Mouse (Mus musculus) limb, embryonic 14.5 days (tissue): ENCODE measurements around the gene Actr3b. TPM values are rescaled to one million over a fixed set of nuclear protein-coding genes. Genes with fewer than 3 reads are reported as not detected.
"Not testable (repeated sequence)": the region's sequence is repeated elsewhere in the genome, so short reads cannot be mapped to it uniquely, and the experiment has no call there.

Experiments used
- ATAC-seq: fragments of 200-750 bp; cut with Nextera tagmentation; 2 replicates; pipeline ENCODE4 v1.8.0; 2017; ENCODE audit warnings: low read depth, moderate number of reproducible peaks, moderate TSS enrichment; ENCODE audit not compliant: low FRiP score
- DNase-seq: peaks from one replicate; pipeline ENCODE4 v3.0.0-alpha.2; 2015; ENCODE audit warnings: low spot score
- H3K27ac ChIP-seq: fragments of 300-500 bp; sonication (generic); replicated peaks from 2 replicates; pipeline ENCODE4 v1.5.1; 2014; ENCODE audit warnings: low read depth, mild to moderate bottlenecking, low read length, moderate library complexity, mixed read lengths
- H3K27me3 ChIP-seq: fragments of 300-500 bp; sonication (generic); 2 replicates; pipeline ENCODE4 v1.6.1; 2014; ENCODE audit warnings: low read length, mixed read lengths; ENCODE audit not compliant: control insufficient read depth, insufficient read depth
- H3K36me3 ChIP-seq: fragments of 300-500 bp; sonication (generic); 2 replicates; pipeline ENCODE4 v1.6.1; 2014; ENCODE audit warnings: mild to moderate bottlenecking, low read length, moderate library complexity, mixed read lengths; ENCODE audit not compliant: control insufficient read depth, insufficient read depth
- H3K4me1 ChIP-seq: fragments of 300-500 bp; sonication (generic); 2 replicates; pipeline ENCODE4 v1.6.1; 2014; ENCODE audit warnings: antibody characterized with exemption, low read length, mixed read lengths; ENCODE audit not compliant: control insufficient read depth, insufficient read depth
- H3K4me2 ChIP-seq: fragments of 300-500 bp; sonication (generic); replicated peaks from 2 replicates; pipeline ENCODE4 v1.6.1; 2014; ENCODE audit warnings: low read depth, mild to moderate bottlenecking, low read length, moderate library complexity; ENCODE audit not compliant: severe bottlenecking
- H3K4me3 ChIP-seq: fragments of 300-500 bp; sonication (generic); replicated peaks from 2 replicates; pipeline ENCODE4 v1.5.1; 2014; ENCODE audit warnings: low read length
- H3K9ac ChIP-seq: fragments of 300-500 bp; sonication (generic); 2 replicates; pipeline ENCODE4 v1.6.1; 2014; ENCODE audit warnings: mild to moderate bottlenecking, low read depth, low read length, moderate library complexity; ENCODE audit not compliant: severe bottlenecking
- H3K9me3 ChIP-seq: fragments of 300-500 bp; sonication (generic); 2 replicates; pipeline ENCODE4 v1.6.1; 2016; ENCODE audit warnings: low read length; ENCODE audit not compliant: control insufficient read depth
- POLR2A ChIP-seq: fragments of 200-500 bp; IDR thresholded peaks from 2 replicates; pipeline ENCODE4 v1.8.0; 2012; ENCODE audit warnings: inconsistent platforms, mild to moderate bottlenecking, moderate library complexity, borderline replicate concordance; ENCODE audit not compliant: insufficient read depth, insufficient read length; ENCODE audit errors: extremely low read depth
- WGBS: fragments of 180-500 bp; shearing (Covaris S2); extraction: QIAGEN DNeasy Blood & Tissue Kit; methylation state at CpG from one replicate; pipeline ENCODE4 v1.1.7; 2014; 5-methylcytosine and 5-hydroxymethylcytosine counted together
- polyA plus RNA-seq, 2 experiments: library from polyadenylated mRNA; depleted of rRNA in 1 of 2; stranded (reverse) in 1 of 2; unstranded in 1 of 2; fragments of >200 nt; fragmentation: Nextera tagmentation in 1 of 2; extraction: Ambion mirVana in 1 of 2; gene quantifications; 2 replicates each; pipeline versions ENCODE4 v1.2.1 to v1.2.3; 2012 to 2014

The Actr3b gene
- polyA plus RNA-seq, 2 experiments: 2.3 to 4.6 TPM

- Histone ChIP-seq H3K4me1 (no peaks in the 10 kb centered on the region), H3K27me3 (no peaks in the 10 kb centered on the region), H3K4me3 (no peak overlapping the region), H3K27ac (no peak overlapping the region), H3K4me2 (no peak overlapping the region), H3K36me3 (no peaks in the 10 kb centered on the region), H3K9ac (no peak overlapping the region), H3K9me3 (no peaks in the 10 kb centered on the region)
- DNase-seq (peak; percentile 42), ATAC-seq (no peak)
- no peak for TF ChIP-seq POLR2A
- 4% methylated on average over 1 of the region's 1 CpGs for WGBS
These were observed 25.5 kb upstream of the Actr3b start for GRCm38 (mm10) chr5:25734318-25734717.

- TF ChIP-seq POLR2A: no peak
- Histone ChIP-seq H3K4me1 (no peaks in the 10 kb centered on the region), H3K36me3 (no peaks in the 10 kb centered on the region), H3K4me3 (no peak overlapping the region), H3K4me2 (no peak overlapping the region), H3K9me3 (no peaks in the 10 kb centered on the region), H3K27ac (no peak overlapping the region), H3K9ac (no peak overlapping the region), H3K27me3 (no peaks in the 10 kb centered on the region)
- ATAC-seq: no peak
- no peak for DNase-seq
- 79% methylated on average over 2 of the region's 2 CpGs for WGBS
These were observed 23.9 kb upstream of the Actr3b start for GRCm38 (mm10) chr5:25735861-25736260.

GRCm38 (mm10) chr5:25738448-25738847 is 21.3 kb upstream of the Actr3b start:
- 45% methylated on average over 3 of the region's 3 CpGs for WGBS
- Histone ChIP-seq H3K9me3 (no peaks in the 10 kb centered on the region), H3K27me3 (no peaks in the 10 kb centered on the region), H3K36me3 (no peaks in the 10 kb centered on the region), H3K4me3 (no peak overlapping the region), H3K27ac (no peak overlapping the region), H3K9ac (no peak overlapping the region), H3K4me2 (no peak overlapping the region), H3K4me1 (no peaks in the 10 kb centered on the region)
- no peak for TF ChIP-seq POLR2A
- DNase-seq (no peak), ATAC-seq (no peak)

GRCm38 (mm10) chr5:25738902-25739301 is 20.9 kb upstream of the Actr3b start:
- WGBS: 89% methylated on average over 1 of the region's 1 CpGs
- not testable (repeated sequence) for H3K27ac ChIP-seq, ATAC-seq, H3K4me3 ChIP-seq, H3K9me3 ChIP-seq, H3K9ac ChIP-seq, H3K36me3 ChIP-seq, H3K4me2 ChIP-seq, H3K27me3 ChIP-seq, H3K4me1 ChIP-seq, DNase-seq

- Histone ChIP-seq H3K36me3 (no peaks in the 10 kb centered on the region), H3K27ac (no peak overlapping the region), H3K4me3 (no peak overlapping the region), H3K9ac (no peak overlapping the region), H3K4me2 (no peak overlapping the region), H3K9me3 (no peaks in the 10 kb centered on the region), H3K27me3 (no peaks in the 10 kb centered on the region), H3K4me1 (no peaks in the 10 kb centered on the region)
- DNase-seq (no peak), ATAC-seq (no peak)
- TF ChIP-seq POLR2A: no peak
These were observed 11.9 kb upstream of the Actr3b start for GRCm38 (mm10) chr5:25747904-25748303.

GRCm38 (mm10) chr5:25748613-25749012 is 11.2 kb upstream of the Actr3b start:
- Histone ChIP-seq H3K4me1 (no peaks in the 10 kb centered on the region), H3K4me2 (no peak overlapping the region), H3K4me3 (no peak overlapping the region), H3K27me3 (no peaks in the 10 kb centered on the region), H3K36me3 (no peaks in the 10 kb centered on the region), H3K27ac (no peak overlapping the region), H3K9me3 (no peaks in the 10 kb centered on the region), H3K9ac (no peak overlapping the region)
- ATAC-seq (no peak), DNase-seq (no peak)
- no peak for TF ChIP-seq POLR2A
- 74% methylated on average over 3 of the region's 3 CpGs for WGBS
